Mouse (Mus musculus) kidney, embryonic 15.5 days (tissue): ENCODE measurements around the gene Elovl2. TPM values are rescaled to one million over a fixed set of nuclear protein-coding genes. Genes with fewer than 3 reads are reported as not detected.
"Not testable (repeated sequence)": the region's sequence is repeated elsewhere in the genome, so short reads cannot be mapped to it uniquely, and the experiment has no call there.

Source experiments
- ATAC-seq: fragments of 200-750 bp; cut with Nextera tagmentation; replicated peaks from 2 replicates; pipeline ENCODE4 v1.8.0; 2017; ENCODE audit warnings: moderate TSS enrichment; ENCODE audit not compliant: low FRiP score
- H3K27ac ChIP-seq: fragments of 300-500 bp; sonication (generic); 2 replicates; pipeline ENCODE4 v1.5.1; 2015; ENCODE audit warnings: mild to moderate bottlenecking, inconsistent platforms
- H3K27me3 ChIP-seq: fragments of 300-500 bp; sonication (generic); 2 replicates; pipeline ENCODE4 v1.6.1; 2015; ENCODE audit warnings: inconsistent platforms
- H3K36me3 ChIP-seq: fragments of 300-500 bp; sonication (generic); 2 replicates; pipeline ENCODE4 v1.6.1; 2015; ENCODE audit warnings: inconsistent platforms
- H3K4me1 ChIP-seq: fragments of 300-500 bp; sonication (generic); 2 replicates; pipeline ENCODE4 v1.6.1; 2015; ENCODE audit warnings: inconsistent platforms
- H3K4me2 ChIP-seq: fragments of 300-500 bp; sonication (generic); 2 replicates; pipeline ENCODE4 v1.6.1; 2015; ENCODE audit warnings: moderate library complexity, mild to moderate bottlenecking, inconsistent platforms
- H3K4me3 ChIP-seq: fragments of 300-500 bp; sonication (generic); replicated peaks from 2 replicates; pipeline ENCODE4 v1.5.1; 2015; ENCODE audit warnings: mild to moderate bottlenecking, inconsistent platforms
- H3K9ac ChIP-seq: fragments of 300-500 bp; sonication (generic); 2 replicates; pipeline ENCODE4 v1.6.1; 2015; ENCODE audit warnings: mild to moderate bottlenecking, inconsistent platforms
- H3K9me3 ChIP-seq: fragments of 300-500 bp; sonication (generic); replicated peaks from 2 replicates; pipeline ENCODE4 v1.6.1; 2016; ENCODE audit warnings: inconsistent platforms
- WGBS: fragments of 180-500 bp; shearing (Covaris S2); methylation state at CpG from one replicate; pipeline ENCODE4 v1.1.7; 2015; ENCODE audit warnings: mixed read lengths; 5-methylcytosine and 5-hydroxymethylcytosine counted together
- polyA plus RNA-seq: library from polyadenylated mRNA; unstranded; fragments of >200 nt; fragmentation: Nextera tagmentation; extraction: Ambion mirVana; gene quantifications from 2 replicates; pipeline ENCODE4 v1.2.1, GENCODE M21; 2015

Elovl2 gene
- polyA plus RNA-seq, 1 experiment from 2014 or later: 19.2 TPM

GRCm38 (mm10) chr13:41231389-41231983 lies 11.3 kb upstream of the Elovl2 start:
- no peaks in the 10 kb centered on the region for H3K36me3 ChIP-seq
- no peak overlapping the region for H3K4me2 ChIP-seq
- H3K4me1 ChIP-seq: no peaks in the 10 kb centered on the region
- no peaks in the 10 kb centered on the region for H3K9me3 ChIP-seq
- no peak overlapping the region for H3K27ac ChIP-seq
- no peaks in the 10 kb centered on the region for H3K27me3 ChIP-seq
- no peak for ATAC-seq
- H3K4me3 ChIP-seq: no peak overlapping the region
- no peak overlapping the region for H3K9ac ChIP-seq
- 76% methylated on average over 12 of the region's 12 CpGs for WGBS

GRCm38 (mm10) chr13:41230256-41230655 lies 10.1 kb upstream of the Elovl2 start:
- 83% methylated on average over 5 of the region's 5 CpGs for WGBS
- H3K4me2 ChIP-seq: no peak overlapping the region
- no peaks in the 10 kb centered on the region for H3K4me1 ChIP-seq
- H3K4me3 ChIP-seq: no peak overlapping the region
- no peak overlapping the region for H3K9ac ChIP-seq
- H3K9me3 ChIP-seq: no peaks in the 10 kb centered on the region
- no peak for ATAC-seq
- H3K36me3 ChIP-seq: no peaks in the 10 kb centered on the region
- H3K27me3 ChIP-seq: no peaks in the 10 kb centered on the region
- no peak overlapping the region for H3K27ac ChIP-seq

- 86% methylated on average over 5 of the region's 5 CpGs for WGBS
- Histone ChIP-seq H3K4me1 (no peaks in the 10 kb centered on the region), H3K27me3 (no peaks in the 10 kb centered on the region), H3K4me2 (no peak overlapping the region), H3K36me3 (no peaks in the 10 kb centered on the region), H3K27ac (no peak overlapping the region), H3K4me3 (no peak overlapping the region), H3K9ac (no peak overlapping the region), H3K9me3 (no peaks in the 10 kb centered on the region)
- ATAC-seq: no peak
These were observed 7.9 kb upstream of the Elovl2 start for GRCm38 (mm10) chr13:41228060-41228459.

DNA sequence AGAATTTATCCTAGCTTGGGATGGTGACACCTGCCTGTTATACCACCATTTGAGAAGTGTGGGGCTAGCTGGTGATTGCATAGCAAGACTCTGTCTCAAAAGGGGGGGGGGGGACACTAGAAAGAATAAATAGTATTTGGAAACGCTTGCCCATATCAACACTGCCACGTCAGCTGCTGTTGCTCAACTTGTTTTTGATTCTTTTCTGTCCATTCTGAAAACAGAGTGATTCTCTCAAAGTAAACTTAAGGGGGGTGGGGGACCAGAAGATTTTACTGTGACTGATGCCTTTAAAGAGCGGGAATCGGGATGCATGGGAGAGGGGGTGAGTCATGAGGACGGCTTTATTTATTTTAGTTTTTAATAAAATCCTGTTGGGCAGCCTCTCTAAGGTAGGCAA lies 6.3 kb upstream of the Elovl2 start:
- no peaks in the 10 kb centered on the region for H3K9me3 ChIP-seq
- 78% methylated on average over 5 of the region's 5 CpGs for WGBS
- H3K4me2 ChIP-seq: no peak overlapping the region
- no peaks in the 10 kb centered on the region for H3K36me3 ChIP-seq
- H3K27me3 ChIP-seq: no peaks in the 10 kb centered on the region
- no peak overlapping the region for H3K27ac ChIP-seq
- no peaks in the 10 kb centered on the region for H3K4me1 ChIP-seq
- H3K9ac ChIP-seq: no peak overlapping the region
- no peak overlapping the region for H3K4me3 ChIP-seq
- ATAC-seq: no peak

DNA sequence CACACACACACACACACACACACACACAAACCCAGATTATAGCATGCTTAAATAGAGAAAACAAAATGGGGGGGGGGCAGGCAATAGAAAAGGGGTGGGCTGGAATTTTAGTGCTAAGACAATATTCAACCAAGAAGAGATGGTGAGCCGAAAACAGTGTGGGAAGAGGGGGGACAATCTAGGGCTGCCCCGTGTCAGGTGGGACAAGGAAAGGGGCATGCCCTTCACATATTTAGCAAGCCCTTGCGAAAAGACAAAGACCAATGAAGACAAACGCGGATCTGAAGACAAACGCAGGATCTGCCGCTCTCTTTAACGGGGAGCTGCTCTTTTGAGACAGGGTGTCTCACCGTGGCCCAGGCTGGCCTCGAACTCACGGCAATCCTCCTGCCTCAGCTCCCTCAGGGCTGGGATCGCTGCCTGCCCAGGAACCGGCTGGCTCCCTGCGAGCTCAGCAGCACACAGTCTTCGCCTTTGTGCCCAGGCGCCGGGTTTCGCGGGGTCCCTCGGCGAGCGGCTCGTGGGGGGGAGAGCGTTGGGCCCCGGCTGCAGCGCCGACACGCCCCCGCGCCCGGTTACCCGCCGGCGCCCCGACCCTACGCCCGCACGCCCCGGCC lies 410 bp downstream of the Elovl2 start:
- no peaks in the 10 kb centered on the region for H3K27me3 ChIP-seq
- peak; percentile 87 for ATAC-seq
- H3K9me3 ChIP-seq: peaks cover 8% of the 10 kb centered on the region; the same call in 1 of the 2 replicates
- H3K4me1 ChIP-seq: peaks cover 5% of the 10 kb centered on the region
- WGBS: 2% methylated on average over 39 of the region's 39 CpGs
- no peaks in the 10 kb centered on the region for H3K36me3 ChIP-seq
- peak overlapping the region; percentile 50 for H3K9ac ChIP-seq
- H3K27ac ChIP-seq: peak overlapping the region; percentile 45
- H3K4me3 ChIP-seq: peak overlapping the region; percentile 68
- H3K4me2 ChIP-seq: peak overlapping the region; percentile 79

DNA sequence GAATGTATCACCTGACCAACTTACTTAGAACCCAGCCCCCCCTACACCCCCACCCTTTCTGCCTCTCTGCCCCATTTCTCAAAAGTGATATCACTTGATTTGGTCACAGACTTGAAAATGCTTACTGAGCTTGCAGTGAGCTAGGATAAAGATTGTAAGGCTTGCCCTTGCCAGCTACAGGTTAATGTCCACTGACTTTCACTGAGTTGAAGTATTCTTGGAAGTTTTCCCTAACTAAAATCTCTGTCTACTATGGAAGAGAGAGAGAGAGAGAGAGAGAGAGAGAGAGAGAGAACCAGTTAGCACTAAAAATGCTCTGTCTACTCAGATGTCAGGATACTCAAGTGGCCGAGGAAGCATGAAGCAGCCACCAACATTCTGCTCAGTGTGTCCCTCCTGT lies 1.1 kb downstream of the Elovl2 start:
- Histone ChIP-seq H3K27ac (peak overlapping the region; percentile 51; the same call in 1 of the 2 replicates), H3K4me3 (no peak overlapping the region), H3K9me3 (peaks cover 8% of the 10 kb centered on the region; the same call in 1 of the 2 replicates), H3K4me2 (0 out of 2 replicates have a peak overlapping the region, but pooled peaks have one; percentile 16), H3K36me3 (no peaks in the 10 kb centered on the region), H3K9ac (no peak overlapping the region), H3K27me3 (no peaks in the 10 kb centered on the region), H3K4me1 (peaks cover 5% of the 10 kb centered on the region)
- ATAC-seq: no peak
- WGBS: 14% methylated on average over 1 of the region's 1 CpGs

- H3K9ac ChIP-seq: no peak overlapping the region
- H3K4me3 ChIP-seq: no peak overlapping the region
These were observed 4.0 kb downstream of the Elovl2 start for GRCm38 (mm10) chr13:41216236-41216635.

DNA sequence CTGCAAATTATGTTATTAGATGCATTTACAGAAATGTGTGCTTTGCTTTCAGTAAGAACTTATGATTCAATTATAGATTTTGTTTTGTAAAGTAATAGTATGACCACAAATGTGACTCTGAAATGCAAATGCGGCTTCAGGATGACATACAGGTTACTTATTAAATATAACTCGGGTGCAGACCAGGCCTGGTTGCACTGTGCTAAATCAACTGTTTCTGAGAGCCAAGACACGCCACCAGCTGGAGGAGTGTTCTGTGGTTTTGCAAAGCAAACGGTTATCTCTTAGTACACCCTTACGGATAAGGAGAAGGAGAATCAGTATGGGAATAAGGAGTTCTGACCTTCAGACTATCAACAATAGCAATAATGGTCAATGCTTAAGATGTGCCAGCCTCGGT lies 4.5 kb downstream of the Elovl2 start:
- Histone ChIP-seq H3K4me1 (peaks cover 15% of the 10 kb centered on the region), H3K36me3 (no peaks in the 10 kb centered on the region), H3K9ac (no peak overlapping the region), H3K4me3 (no peak overlapping the region), H3K9me3 (peaks cover 2% of the 10 kb centered on the region; the same call in 1 of the 2 replicates), H3K4me2 (no peak overlapping the region), H3K27ac (no peak overlapping the region; the same call in 1 of the 2 replicates), H3K27me3 (no peaks in the 10 kb centered on the region)
- no peak for ATAC-seq
- WGBS: 71% methylated on average over 6 of the region's 6 CpGs

More at GRCm38 (mm10) chr13:41216236-41216635, 4.0 kb downstream of the Elovl2 start:
- Histone ChIP-seq H3K27ac (peak overlapping the region; percentile 54; the same call in 1 of the 2 replicates), H3K36me3 (no peaks in the 10 kb centered on the region), H3K9me3 (peaks cover 7% of the 10 kb centered on the region; the same call in 1 of the 2 replicates), H3K4me1 (peaks cover 15% of the 10 kb centered on the region), H3K4me2 (no peak overlapping the region), H3K27me3 (no peaks in the 10 kb centered on the region)
- ATAC-seq: no peak
- 76% methylated on average over 3 of the region's 3 CpGs for WGBS

DNA sequence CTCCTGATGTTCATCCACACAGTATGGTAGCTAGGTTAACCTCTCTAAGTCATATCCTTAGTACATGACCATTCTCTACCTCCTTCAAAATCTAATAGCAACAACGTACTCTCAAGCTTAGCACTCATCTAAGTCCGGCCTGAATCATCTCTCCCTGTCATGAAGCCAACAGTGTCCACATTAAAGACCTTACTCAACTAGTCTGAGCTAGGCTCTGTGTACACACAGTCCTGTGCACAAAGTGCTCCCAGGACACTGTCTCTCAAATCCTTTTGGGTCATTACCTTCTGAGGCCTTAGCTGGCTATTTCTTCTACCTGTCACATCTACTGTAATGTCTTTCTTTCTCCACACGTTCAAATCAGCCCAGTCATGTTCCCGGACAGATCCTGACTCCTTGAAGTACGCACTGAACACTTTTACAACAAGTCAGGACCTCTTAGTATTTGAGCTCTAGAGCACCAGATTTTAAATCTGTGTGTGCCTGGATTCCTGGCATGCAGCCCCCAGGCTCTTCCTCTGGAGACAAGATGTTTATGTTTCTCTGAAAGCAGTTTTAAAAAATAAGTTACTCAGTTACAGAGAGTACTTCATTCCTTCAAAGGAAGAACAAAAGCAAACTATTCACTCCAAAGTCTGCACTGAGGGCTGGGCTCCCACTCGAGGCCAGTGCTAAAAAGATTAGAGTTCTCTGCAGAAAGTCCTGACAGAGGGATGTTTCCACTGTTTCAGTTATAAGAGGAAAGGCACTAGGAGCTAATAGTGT lies 7.5 kb downstream of the Elovl2 start:
- H3K4me3 ChIP-seq: no peak overlapping the region
- H3K36me3 ChIP-seq: no peaks in the 10 kb centered on the region
- WGBS: 61% methylated on average over 6 of the region's 6 CpGs
- no peak for ATAC-seq
- H3K4me2 ChIP-seq: no peak overlapping the region
- 0 out of 2 replicates have a peak overlapping the region, but pooled peaks have one; percentile 7 for H3K27ac ChIP-seq
- no peaks in the 10 kb centered on the region for H3K27me3 ChIP-seq
- H3K9me3 ChIP-seq: no peaks in the 10 kb centered on the region
- no peak overlapping the region for H3K9ac ChIP-seq
- 0 out of 2 replicates have a peak, but pooled peaks cover 10% of the 10 kb centered on the region for H3K4me1 ChIP-seq

DNA sequence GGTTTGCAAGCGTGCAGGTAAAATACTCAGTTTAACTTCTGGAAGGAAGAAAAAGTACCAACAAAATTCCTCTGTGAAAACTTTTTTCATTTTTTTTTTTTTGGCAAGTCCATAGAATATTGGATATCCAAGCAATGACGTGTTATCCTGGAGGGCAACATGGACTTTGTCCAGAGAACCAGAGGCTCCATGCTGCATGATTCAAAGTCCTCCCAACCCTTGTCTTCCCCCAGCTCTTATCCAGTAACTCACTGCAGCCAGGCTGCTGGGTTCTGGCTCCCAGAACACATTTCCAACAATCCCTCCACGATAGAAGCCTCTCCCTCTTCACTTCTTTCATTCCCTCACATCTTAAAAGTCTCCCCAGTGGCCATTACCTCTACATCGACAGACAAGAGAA lies 8.9 kb downstream of the Elovl2 start:
- Histone ChIP-seq H3K9me3 (no peaks in the 10 kb centered on the region), H3K4me3 (no peak overlapping the region), H3K4me1 (0 out of 2 replicates have a peak, but pooled peaks cover 10% of the 10 kb centered on the region), H3K9ac (no peak overlapping the region), H3K27ac (no peak overlapping the region), H3K4me2 (no peak overlapping the region), H3K36me3 (no peaks in the 10 kb centered on the region), H3K27me3 (no peaks in the 10 kb centered on the region)
- no peak for ATAC-seq
- WGBS: 86% methylated on average over 4 of the region's 4 CpGs

DNA sequence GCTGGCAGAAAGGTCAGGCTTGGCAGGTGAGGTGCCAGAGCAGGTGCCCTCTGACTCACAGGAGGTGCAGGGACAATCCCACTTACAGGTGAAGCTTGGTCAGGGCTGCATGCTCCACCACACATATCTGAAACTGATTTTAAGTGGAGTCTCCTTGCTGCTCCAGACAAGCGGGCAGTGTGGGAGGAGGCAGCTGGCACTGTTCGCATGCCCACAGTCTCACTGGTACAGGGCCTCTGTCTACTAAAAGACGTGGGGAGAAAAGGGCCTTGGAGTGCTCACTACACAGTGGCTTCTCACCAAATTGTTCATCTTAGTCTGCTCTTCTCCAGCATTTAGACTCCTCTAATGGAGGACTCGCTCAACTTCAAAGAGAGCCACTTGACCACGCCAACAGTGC lies 14.0 kb downstream of the Elovl2 start:
- no peak overlapping the region for H3K27ac ChIP-seq
- H3K4me3 ChIP-seq: no peak overlapping the region
- H3K4me2 ChIP-seq: no peak overlapping the region
- no peaks in the 10 kb centered on the region for H3K4me1 ChIP-seq
- H3K36me3 ChIP-seq: no peaks in the 10 kb centered on the region
- ATAC-seq: no peak
- 86% methylated on average over 5 of the region's 5 CpGs for WGBS
- no peaks in the 10 kb centered on the region for H3K9me3 ChIP-seq
- no peaks in the 10 kb centered on the region for H3K27me3 ChIP-seq
- no peak overlapping the region for H3K9ac ChIP-seq

- not testable (repeated sequence) for H3K36me3 ChIP-seq, H3K4me2 ChIP-seq, H3K27ac ChIP-seq, ATAC-seq, H3K4me3 ChIP-seq, H3K27me3 ChIP-seq, H3K9me3 ChIP-seq, H3K4me1 ChIP-seq, H3K9ac ChIP-seq
These were observed 14.6 kb downstream of the Elovl2 start for GRCm38 (mm10) chr13:41205568-41205967.
